Comparison of ENCODE assay signal across 8 mouse cellular contexts in genomic region chr13:104789663-104790062, GRCm38 (mm10). TPM values are rescaled to one million over a fixed set of nuclear protein-coding genes. Genes with fewer than 3 reads are reported as not detected.
DNase-seq lines count a peak whose midpoint lies in the region; ATAC-seq and TF ChIP-seq lines count a peak whose summit lies in the region.

No protein-coding gene starts in this region.

- no peak overlapping the region for H3K9ac ChIP-seq in midbrain, embryonic 13.5 days (replicated peaks)

- no peak overlapping the region for H3K27ac ChIP-seq in gastrocnemius, adult 2 months
- H3K27ac ChIP-seq in midbrain, embryonic 13.5 days, result no peak overlapping the region

- H3K9me3 ChIP-seq in midbrain, embryonic 13.5 days, result no peaks in the 10 kb centered on the region

- peaks cover 22% of the 10 kb centered on the region for H3K36me3 ChIP-seq in midbrain, embryonic 13.5 days

- WGBS in midbrain, embryonic 13.5 days, result 20% methylated on average over 2 of the region's 2 CpGs

- H3K4me3 ChIP-seq in gastrocnemius, adult 2 months, result no peak overlapping the region
- no peak overlapping the region for H3K4me3 ChIP-seq in midbrain, embryonic 13.5 days (replicated peaks)

- DNase-seq in gastrocnemius, adult 2 months, result no peak
- no peak for DNase-seq in gastrocnemius, postnatal 36 days
- DNase-seq in spleen, postnatal 36 days (ENCODE audit: low spot score in 2 of 2), result peak; percentile 3 to 25
- no peak for DNase-seq in spleen, postnatal 4 days (ENCODE audit: low spot score in 2 of 2)
- peak; percentile 61 to 73 for DNase-seq in cerebellum, postnatal 14 days
- DNase-seq in hindlimb bud, embryonic 11.5 days (ENCODE audit: extremely low spot score, low read depth, low spot score), result peak; percentile 37
- DNase-seq in urinary bladder, postnatal 10 days (ENCODE audit: low spot score), result no peak

- TF ChIP-seq CTCF in gastrocnemius, adult 2 months (IDR thresholded peaks at IDR 0.05), result peak; percentile 87

- no peak overlapping the region for H3K4me2 ChIP-seq in midbrain, embryonic 13.5 days (replicated peaks)

- intact Hi-C loops in gastrocnemius, adult 2 months (cut with DNase I), result loop anchor here (2.0 to 10.0 kb wide), 3 partner anchors 107 to 505 kb away; no protein-coding TSS in a partner anchor
- intact Hi-C loops in gastrocnemius, postnatal 36 days (cut with DNase I), result loop anchor here (2.0 to 5.0 kb wide), 2 partner anchors 102 to 505 kb away; no protein-coding TSS in a partner anchor

- H3K4me1 ChIP-seq in midbrain, embryonic 13.5 days (replicated peaks), result no peaks in the 10 kb centered on the region

- peak; percentile 58 for ATAC-seq in midbrain, embryonic 13.5 days

- no peaks in the 10 kb centered on the region for H3K27me3 ChIP-seq in midbrain, embryonic 13.5 days

RNA-seq across cellular contexts. Expression of gene Srek1ip1, which starts 2.6 kb away (rescaled TPM):
- total RNA-seq in gastrocnemius, adult 2 months (2021), result 10 to 100 TPM; 10.2 to 16.0 TPM
- total RNA-seq in gastrocnemius, postnatal 36 days (2021), result 10 to 100 TPM in 1 of 2 experiments, 1 to 10 TPM in 1; 9.7 to 10.5 TPM
- polyA plus RNA-seq in midbrain, embryonic 13.5 days (2015; fragmentation: Nextera tagmentation; extraction: Ambion mirVana), result 22.6 and 22.7 TPM in 2 replicates

RNA-seq across cellular contexts. Expression of gene Cwc27, which starts 27.3 kb away (rescaled TPM):
- total RNA-seq in gastrocnemius, adult 2 months (2021), result 10 to 100 TPM; 11.0 to 12.1 TPM
- total RNA-seq in gastrocnemius, postnatal 36 days (2021), result 10 to 100 TPM; 10.4 to 11.6 TPM
- 26.4 and 37.2 TPM in 2 replicates for polyA plus RNA-seq in midbrain, embryonic 13.5 days (2015; fragmentation: Nextera tagmentation; extraction: Ambion mirVana)

Comparison
In these comparisons a context has a peak if more than half of its experiments do, and no peak if none do; other contexts are left out.
1. DNase-seq: peak in spleen, postnatal 36 days (2 of 2), cerebellum, postnatal 14 days (2 of 2) and hindlimb bud, embryonic 11.5 days (single experiment); none in gastrocnemius, adult 2 months (single experiment), gastrocnemius, postnatal 36 days (0 of 2), spleen, postnatal 4 days (0 of 2) and urinary bladder, postnatal 10 days (single experiment).